Mouse (Mus musculus) cerebellum, adult 2 months (tissue): ENCODE measurements at regions not wholly inside any gene's neighbourhood (a gene's known extent, or its start where the extent isn't known, plus 50 kb on each side); places are given as distances from the start of the nearest gene placed in this dataset.

Source experiments
- CTCF ChIP-seq: fragments of 200-500 bp; IDR thresholded peaks from 2 replicates; pipeline ENCODE4 v1.5.1; 2011; ENCODE audit warnings: low read depth, mild to moderate bottlenecking, control low read depth, low read length, moderate library complexity, borderline replicate concordance; ENCODE audit not compliant: insufficient read depth
- POLR2A ChIP-seq: fragments of 200-500 bp; IDR thresholded peaks from 2 replicates; pipeline ENCODE4 v1.6.1; 2011; ENCODE audit warnings: low read length, control low read depth, borderline replicate concordance; ENCODE audit not compliant: insufficient read depth

DNA sequence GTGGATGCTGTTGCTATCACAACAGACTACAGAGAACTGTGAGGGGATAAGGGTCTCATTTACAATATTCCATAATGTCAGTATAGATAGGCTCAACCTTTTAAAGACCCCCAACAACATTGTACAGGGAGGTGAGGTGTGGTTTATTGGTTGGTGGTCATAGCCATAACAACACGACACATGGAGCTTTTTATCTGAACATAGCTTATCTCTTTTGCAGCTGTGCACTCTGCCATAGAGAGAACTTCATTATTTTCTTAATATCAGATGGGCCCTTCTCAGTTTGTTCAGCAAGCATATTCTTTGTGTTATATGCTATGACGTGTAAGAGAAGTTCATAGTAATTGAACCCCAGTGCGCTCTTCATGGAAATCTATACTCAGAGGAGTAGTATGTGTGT is 1124.4 kb upstream of the 2610301B20Rik start:
- TF ChIP-seq POLR2A (no peak), CTCF (no peak)
